Mouse (Mus musculus): ENCODE measurements around the gene Rnaseh2c.

DNA sequence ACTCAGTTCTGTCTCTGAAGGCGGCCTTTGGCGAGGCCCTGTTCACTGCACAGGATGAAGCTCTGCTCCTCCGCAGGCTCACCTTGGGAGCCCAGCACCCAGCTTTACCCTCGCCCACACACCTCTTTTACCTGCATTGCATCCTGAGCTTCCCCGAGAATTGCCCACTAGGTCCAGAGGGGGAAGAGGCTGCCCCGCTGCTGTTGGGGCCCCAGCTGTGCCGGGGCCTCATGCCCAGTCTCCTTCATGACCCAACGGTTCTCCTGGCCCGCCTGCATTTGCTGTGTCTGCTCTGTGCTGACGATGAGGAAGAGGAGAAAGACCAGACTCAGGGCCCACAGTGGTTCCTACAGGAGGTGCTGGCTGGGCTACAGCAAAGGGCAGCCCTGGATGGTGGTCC, 32.2 kb upstream of the Rnaseh2c start:
- TF ChIP-seq GATA1 (IDR thresholded peaks at IDR 0.05; ENCODE audit: low read length), result no peak
- no peak for TF ChIP-seq TAL1 (IDR thresholded peaks at IDR 0.05; ENCODE audit: low read length)
